Mouse (Mus musculus) cortical plate, adult 2 months (tissue): ENCODE data around the gene Has3. TPM values are rescaled to one million over a fixed set of nuclear protein-coding genes. Genes with fewer than 3 reads are reported as not detected.
"Not testable (repeated sequence)": the region's sequence is repeated elsewhere in the genome, so short reads cannot be mapped to it uniquely, and the experiment has no call there.

Experiments
- H3K27ac ChIP-seq: fragments of 200-500 bp; 2 replicates; pipeline ENCODE4 v1.5.1; 2012; ENCODE audit warnings: low read length, control low read depth, inconsistent platforms; ENCODE audit not compliant: insufficient read depth
- H3K4me1 ChIP-seq: fragments of 200-500 bp; 2 replicates; pipeline ENCODE4 v1.6.1; 2011; ENCODE audit warnings: low read length; ENCODE audit not compliant: control insufficient read depth, insufficient read depth
- H3K4me3 ChIP-seq: fragments of 200-500 bp; 2 replicates; pipeline ENCODE4 v1.5.1; 2011; ENCODE audit warnings: mild to moderate bottlenecking, low read length, control low read depth; ENCODE audit not compliant: insufficient read depth
- CTCF ChIP-seq: fragments of 200-500 bp; IDR thresholded peaks from 2 replicates; pipeline ENCODE4 v1.5.1; 2011; ENCODE audit warnings: mild to moderate bottlenecking, control low read depth, low read length; ENCODE audit not compliant: insufficient read depth; ENCODE audit errors: extremely low read depth
- POLR2A ChIP-seq: fragments of 200-500 bp; IDR thresholded peaks from 2 replicates; pipeline ENCODE4 v1.6.1; 2011; ENCODE audit warnings: mild to moderate bottlenecking, low read length, control low read depth; ENCODE audit not compliant: insufficient read depth; ENCODE audit errors: extremely low read depth
- polyA plus RNA-seq: library from polyadenylated mRNA; depleted of rRNA; stranded (reverse); fragments of >200 nt; gene quantifications from 2 replicates; pipeline ENCODE4 v1.2.3, GENCODE M21; 2012

The Has3 gene
- polyA plus RNA-seq, 1 experiment, result 0.92 TPM

DNA sequence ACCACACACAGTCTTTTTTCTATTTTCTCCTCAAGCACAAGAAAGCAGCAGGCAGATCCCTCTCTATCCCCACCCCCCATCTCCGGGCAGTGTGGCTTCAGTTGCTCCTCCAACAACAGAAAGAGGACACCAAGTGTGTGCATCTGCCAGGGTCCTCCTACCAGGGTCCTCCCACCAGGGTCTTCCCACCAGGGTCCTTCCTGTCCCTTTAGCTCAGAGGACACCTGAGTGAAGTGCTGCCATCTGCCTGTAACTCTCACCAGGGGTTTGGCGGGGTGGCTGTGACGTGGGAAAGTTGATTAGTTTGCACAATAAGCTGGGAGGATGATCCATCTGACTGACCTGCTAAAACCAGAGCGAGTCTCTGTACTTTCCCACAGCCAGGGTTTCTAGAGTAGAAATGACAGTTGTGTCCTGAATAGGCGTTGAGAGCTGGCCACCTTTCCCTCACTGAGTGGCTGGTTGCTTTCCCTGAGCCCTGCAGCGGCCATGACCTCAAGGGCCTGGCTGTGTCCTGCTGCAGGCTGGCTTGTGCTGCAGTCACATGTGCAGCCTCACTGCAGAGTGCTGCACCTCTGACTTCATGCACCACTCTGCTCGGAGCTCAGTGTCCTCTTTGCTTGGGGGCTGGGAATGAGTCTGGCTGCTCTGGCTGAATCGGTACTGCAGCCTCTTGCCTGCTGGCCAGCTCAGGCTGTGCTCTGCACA is 15.4 kb upstream of the Has3 start:
- no peak overlapping the region for H3K4me3 ChIP-seq
- H3K27ac ChIP-seq, result no peak overlapping the region
- TF ChIP-seq POLR2A (no peak), CTCF (no peak)
- no peaks in the 10 kb centered on the region for H3K4me1 ChIP-seq

DNA sequence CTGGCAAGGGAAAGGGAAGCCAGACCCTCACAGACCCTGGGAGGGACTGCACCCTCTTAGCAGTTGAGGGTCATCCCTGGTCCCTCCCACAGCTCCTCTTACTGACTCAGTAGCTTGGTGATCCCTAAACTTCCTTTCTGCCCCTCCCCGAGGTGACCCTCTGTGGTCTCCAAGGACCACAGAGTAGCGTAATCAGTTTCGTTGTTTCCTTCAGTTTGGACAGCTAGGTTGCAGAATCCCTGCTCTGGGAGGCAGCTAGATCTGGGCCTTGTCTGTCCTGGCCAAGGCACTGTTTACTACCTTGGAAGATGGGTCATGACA is 14.8 kb upstream of the Has3 start:
- Histone ChIP-seq H3K4me1 (no peaks in the 10 kb centered on the region), H3K4me3 (no peak overlapping the region), H3K27ac (no peak overlapping the region)
- TF ChIP-seq POLR2A (no peak), CTCF (no peak)

DNA sequence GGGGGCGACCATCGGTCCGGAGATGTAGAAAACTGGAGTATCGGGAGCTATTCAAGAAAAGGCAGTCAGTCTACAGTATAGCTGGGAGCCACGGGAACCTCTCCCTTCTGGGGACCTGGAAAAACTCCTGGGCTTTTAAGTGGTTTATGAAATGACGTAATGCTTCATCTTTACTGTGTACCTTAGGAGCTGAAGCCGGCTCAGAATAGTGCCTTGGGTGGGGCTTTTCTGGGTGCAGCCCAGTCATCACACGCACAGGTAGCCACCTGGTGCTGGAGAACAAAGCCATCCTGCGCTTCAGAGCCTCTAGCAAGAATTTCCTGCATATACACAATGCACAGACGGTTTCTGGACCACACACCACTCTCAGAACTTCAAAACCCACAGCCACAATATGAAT is 7.2 kb upstream of the Has3 start:
- no peak overlapping the region for H3K27ac ChIP-seq
- no peaks in the 10 kb centered on the region for H3K4me1 ChIP-seq
- H3K4me3 ChIP-seq, result no peak overlapping the region
- TF ChIP-seq POLR2A (no peak), CTCF (no peak)

DNA sequence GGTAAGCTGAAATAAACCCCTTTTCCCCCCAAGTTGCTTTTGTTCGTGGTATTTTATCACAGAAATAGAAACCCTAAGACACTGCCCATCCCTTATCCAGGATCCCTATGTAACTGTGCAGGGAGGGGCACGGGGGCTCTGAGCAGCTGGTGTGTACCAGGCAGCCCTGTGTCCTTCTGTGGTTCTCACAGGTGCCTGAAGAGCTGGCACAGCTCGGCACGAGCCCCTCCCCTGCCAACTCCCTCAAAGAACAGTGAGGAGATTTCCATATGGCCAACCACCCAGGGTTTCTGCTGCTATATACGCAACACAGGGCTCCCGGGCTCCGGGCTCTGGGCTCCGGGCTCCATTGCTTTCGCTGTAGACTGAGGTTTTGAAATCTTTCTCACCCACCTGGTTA is 4.7 kb upstream of the Has3 start:
- TF ChIP-seq POLR2A (no peak), CTCF (no peak)
- Histone ChIP-seq H3K4me3 (no peak overlapping the region), H3K27ac (no peak overlapping the region), H3K4me1 (no peaks in the 10 kb centered on the region)

DNA sequence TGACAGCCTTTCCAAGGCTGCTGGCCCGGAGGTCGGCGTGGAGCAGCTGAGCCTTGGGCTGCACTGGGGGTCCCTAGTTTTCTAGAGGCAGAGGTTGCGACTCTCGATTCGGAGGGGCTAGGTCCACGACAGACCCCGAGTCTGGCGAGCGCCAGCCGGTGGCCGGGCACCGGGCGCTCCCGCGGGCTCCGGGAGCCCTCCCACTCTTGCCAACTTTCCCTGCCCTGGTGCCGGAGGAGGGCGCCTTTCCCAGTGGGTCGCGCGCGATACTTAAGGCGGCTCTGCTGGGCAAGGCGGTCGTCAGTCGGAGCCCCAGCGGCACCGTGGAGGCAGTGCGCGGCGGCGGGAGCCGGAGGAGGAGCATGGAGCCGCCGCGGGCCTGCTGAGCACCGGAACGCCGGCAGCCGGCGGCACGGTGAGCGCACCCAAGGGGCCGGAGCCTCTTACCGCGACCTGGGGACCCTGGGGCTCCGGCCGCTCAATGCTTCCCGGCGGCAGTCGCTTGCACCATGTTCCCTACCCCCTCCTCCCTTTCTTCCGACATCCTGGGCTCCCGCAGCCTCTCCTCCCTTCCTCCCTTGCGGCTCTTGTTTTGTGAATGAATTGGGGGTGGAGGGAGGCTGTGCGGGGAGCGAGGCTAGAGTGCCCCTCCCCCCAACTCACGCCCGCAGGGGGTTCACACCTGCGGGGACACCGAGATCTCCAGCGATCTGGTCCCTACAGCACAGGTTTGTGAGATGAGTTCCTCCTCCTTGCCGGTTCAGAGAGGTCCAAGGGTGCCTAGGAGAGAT is 690 bp downstream of the Has3 start:
- H3K27ac ChIP-seq, result no peak overlapping the region
- H3K4me3 ChIP-seq, result peak overlapping the region; percentile 32
- H3K4me1 ChIP-seq, result no peaks in the 10 kb centered on the region
- no peak for TF ChIP-seq POLR2A
- TF ChIP-seq CTCF, result 0 out of 2 replicates have a peak, but pooled peaks have one; percentile 2

DNA sequence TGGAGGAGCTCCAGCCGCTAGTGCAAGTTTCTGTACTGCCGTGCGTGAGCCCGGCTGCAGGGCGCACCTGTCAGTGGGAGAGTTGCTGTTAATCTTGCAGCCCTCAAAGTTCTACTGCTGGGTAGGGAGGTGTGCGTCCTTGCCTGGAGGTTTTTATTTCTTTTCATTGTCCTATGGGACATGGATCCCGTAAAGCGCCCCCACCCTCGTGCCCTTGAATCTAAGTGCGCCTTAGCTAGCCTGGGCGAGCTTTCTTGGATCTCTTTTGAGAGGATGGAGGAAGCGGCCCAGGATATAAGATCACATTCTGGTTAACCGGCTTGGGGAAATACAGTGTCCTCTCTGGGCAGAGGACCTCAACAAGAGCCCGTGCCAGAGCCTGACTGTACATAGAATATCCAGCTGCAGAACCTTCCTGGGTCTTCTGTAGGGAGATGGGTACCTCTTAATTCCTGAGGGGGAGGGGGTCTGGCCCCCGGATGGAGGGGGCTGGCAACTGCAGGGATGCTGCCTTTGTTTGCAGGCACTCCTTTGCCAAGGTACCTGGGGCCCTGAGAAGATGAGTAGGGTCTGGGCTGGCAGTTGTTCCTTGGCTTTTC is 1.4 kb downstream of the Has3 start:
- Histone ChIP-seq H3K4me3 (peak overlapping the region; percentile 32), H3K4me1 (no peaks in the 10 kb centered on the region), H3K27ac (no peak overlapping the region)
- TF ChIP-seq POLR2A (no peak), CTCF (no peak)

DNA sequence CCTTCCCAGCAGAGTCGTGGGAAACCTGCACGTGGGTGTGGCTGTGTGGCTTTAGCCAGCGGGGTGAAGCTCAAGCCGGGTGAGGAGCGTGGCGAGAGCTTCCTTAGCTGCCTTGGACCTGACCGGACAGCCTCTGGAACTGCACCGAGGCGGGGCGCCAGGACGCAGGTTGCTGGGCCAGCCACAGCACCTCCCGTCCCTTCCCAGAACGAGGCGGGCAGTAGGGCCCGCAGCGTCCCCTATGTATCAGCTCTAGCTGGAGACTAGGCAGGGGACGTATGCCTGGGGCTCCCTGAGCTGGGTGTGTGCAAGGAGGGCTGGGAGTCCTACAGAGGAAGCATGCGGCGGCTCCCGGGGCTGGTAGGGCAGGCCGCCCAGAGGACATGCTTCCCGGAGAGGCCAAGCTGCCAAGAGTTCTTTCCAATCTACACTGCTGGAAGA is 1.9 kb downstream of the Has3 start:
- Histone ChIP-seq H3K27ac (no peak overlapping the region), H3K4me3 (peak overlapping the region; percentile 32), H3K4me1 (no peaks in the 10 kb centered on the region)
- no peak for TF ChIP-seq CTCF
- no peak for TF ChIP-seq POLR2A

DNA sequence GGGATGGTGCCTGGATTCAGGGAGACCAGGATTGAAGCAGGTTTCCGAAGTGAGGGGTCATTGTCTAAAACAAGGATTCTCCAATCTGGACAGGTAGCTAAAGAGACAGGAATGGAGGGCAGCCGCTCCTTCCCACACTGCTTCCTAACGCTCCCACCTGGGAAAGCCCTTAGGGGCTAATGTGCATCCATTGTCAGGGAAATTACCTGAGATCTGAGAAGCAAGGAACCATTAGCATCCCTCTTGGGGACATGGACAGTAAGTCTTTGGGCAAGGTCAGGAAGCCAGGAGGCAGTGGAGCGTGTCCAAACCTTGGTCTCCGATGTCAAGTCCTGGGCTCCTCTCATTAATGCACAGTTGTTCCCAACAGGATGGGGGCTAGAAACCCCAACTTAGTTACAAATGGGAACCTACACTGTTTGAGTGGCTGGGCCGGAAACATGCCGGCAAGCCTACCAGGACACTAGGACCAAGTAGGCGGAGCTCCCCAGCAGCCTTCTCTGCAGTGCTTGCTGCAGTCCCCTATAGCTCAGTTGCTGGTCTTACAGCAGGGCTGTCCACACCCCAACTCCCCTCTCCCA is 2.5 kb downstream of the Has3 start:
- H3K27ac ChIP-seq, result no peak overlapping the region
- no peaks in the 10 kb centered on the region for H3K4me1 ChIP-seq
- no peak for TF ChIP-seq POLR2A
- no peak for TF ChIP-seq CTCF
- H3K4me3 ChIP-seq, result peak overlapping the region; percentile 32

DNA sequence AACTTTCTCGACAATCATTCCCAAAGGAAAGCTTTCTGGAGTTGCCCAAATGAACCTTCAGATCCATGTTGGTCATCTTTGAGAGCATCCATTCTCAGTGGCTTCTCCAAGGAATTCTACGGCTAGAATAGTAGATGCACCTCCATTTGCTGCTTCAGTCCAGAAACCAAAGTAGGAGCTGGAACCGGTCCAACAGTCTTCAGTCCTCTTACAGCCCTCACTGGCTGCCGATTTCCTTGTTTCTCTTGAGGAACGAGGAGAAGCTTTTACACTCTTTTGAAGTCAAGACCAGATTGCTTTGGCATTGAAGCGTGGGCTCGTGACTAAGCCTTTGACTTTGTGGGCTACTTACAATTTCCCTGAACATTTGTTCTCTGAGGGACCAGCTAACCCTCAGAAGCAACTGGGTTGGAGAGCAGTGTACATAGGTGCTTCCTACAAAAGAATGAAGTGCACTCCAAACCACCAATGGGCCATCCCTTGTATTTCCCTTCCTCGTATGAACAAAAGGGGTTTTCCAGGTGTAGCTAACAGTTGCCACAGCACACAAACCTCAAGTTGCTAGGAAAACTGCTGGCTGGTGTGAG is 10.2 kb downstream of the Has3 start:
- Histone ChIP-seq H3K4me3 (no peak overlapping the region), H3K27ac (no peak overlapping the region), H3K4me1 (no peaks in the 10 kb centered on the region)
- TF ChIP-seq CTCF, result no peak

DNA sequence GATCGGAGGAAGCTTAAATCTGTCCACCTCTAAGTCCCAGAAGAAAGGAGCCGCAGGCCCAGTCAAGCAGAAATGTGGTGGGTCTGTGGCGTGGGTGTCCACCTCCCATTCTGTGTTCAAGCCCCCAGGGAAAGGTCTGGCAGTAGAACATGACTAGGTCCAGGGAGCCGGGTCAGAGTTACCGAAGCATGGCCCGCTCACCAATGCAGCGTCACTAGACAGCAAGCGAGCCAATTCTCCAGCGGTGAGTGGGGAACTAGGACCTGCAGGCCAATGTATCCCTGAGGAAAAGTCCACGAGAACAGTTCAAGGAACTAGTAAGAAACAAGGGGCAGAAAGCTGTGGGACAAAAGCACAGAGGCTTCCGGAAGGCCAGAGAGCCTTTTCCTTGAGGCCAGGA is 14.1 kb downstream of the Has3 start:
- not testable (repeated sequence) for H3K4me1 ChIP-seq, H3K4me3 ChIP-seq, H3K27ac ChIP-seq

DNA sequence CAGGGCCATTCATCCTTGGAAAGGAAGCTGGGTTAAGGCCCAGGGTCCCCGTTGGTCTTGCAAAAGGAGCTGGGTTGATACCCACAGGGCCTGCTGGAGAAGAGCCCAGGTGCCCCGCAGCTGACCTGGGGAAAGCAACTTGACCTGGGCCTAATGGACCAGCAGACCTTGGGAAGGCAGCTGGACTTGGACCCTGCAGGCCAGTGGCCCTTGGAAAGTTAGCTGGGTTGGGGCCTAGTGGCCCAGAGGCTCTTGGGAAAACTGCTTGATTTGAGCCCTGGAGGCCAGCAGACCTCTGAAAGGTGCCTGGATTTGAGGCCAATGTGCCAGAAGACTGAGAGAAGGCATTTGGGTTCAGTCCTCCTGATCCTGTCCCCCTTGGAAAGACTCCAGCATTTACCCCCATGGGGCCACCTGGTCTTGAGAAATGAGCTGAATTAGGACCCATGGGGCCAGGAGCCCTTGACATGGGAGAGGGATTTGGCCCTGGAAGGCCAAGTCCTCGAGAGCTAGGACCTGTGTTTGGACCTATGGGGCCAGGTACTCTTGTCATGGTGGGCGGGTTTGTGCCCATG is 14.9 kb downstream of the Has3 start:
- H3K27ac ChIP-seq, H3K4me1 ChIP-seq, H3K4me3 ChIP-seq: not testable (repeated sequence)
